Mouse (Mus musculus) urinary bladder, postnatal 4 days (tissue): ENCODE data around the gene Rft1.

Experiments used
- DNase-seq, 2 experiments: peaks; one replicate each; pipeline ENCODE4 v3.0.0; 2021 to 2022; ENCODE audit warnings: low spot score in 2 of 2

Gene Rft1

DNA sequence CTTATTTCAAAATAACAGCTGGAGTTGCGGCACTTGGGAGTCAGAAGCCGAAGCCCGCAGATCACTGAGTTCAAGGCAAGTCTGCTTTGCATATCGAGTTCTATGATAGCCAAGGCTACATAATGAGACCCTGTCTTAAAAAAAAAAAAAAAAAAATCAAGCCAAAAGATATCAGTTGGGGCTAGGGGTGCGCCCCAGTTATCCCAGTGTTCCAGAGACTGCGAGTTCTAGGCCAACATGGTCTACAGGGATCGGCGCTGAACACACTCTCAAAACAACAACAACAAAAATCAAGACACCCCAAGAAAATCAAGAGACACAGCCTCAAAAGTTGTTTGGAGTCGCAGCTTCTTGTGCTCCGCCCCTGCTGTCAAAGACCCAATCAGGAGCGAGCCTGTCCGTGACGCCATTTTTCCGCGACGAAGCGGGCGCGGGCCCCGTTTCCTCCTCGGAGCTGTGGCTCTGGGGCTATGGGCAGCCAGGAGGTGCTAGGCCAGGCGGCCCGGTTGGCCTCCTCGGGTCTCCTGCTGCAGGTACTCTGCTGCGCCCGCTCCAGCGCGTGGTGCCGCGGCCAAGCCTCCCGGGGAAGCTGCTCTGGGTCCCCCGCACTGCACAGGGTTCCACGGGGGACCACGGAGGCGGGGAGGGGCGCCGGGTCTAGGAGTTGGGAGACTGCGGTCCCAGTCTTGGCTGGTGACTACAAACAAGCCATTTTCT is at the start of gene Rft1:
Gene Rft1 (plus strand): TSS at position 418 of the 717 bp plus-strand sequence.
- DNase-seq = peak; percentile 97 to 100

DNA sequence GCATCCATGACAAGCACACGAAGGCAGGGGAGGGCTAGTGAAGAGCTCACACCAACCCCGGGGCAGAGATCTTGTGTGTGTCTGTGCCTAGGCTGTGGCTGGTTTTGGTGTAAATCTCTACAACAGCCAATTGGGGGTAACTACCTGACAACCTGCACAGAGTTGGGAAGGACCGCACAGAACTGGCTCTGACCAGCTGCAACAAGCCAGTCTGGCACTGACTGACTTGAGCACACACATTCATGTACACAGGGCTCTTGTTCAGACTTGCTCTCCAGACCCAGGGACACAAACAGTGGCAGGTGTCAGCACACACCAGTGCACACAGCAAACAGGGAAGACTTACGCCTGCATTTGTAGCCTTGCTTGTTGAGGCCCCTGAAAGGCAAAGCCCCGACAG is 47.3 kb upstream of the Rft1 start:
- no peak for DNase-seq

DNA sequence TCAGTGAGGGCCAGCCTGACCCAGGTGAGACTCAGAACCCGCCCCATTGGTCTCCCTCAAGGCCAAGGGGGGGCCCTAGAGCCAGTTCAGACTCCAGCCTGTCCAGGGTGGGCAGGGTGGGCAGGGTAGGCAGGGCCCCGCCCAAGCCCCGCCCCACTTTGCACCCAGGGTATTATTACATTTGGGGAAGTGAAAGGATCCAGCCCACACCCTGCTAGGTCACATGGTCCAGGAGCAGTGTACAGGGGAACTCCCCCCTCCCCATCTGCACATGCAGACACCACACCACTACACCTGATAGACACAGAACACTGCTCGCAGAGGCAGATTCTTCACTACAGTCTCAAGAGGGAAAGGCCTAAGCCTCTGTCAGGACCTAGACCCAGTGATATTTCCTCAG is 46.5 kb upstream of the Rft1 start:
- no peak for DNase-seq

DNA sequence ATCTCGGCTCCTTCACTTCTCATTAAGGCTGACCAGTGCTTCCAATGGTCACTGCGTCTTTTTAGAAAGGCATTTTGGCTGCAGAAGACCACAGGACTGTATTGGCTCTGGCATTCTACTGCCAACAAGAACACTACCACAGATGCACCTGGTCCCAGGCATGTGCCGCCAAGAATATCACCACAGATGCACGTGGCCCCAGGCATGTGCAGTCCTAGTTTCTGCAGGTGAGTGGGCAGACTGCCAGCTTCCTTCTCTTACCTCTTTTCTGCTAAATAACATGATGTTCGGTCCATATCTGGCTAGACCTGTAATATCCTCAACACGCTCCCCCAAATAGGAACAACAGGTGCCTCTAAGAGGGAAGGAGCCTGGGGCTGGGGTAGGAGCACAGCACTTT is 46.0 kb upstream of the Rft1 start:
- DNase-seq = no peak

DNA sequence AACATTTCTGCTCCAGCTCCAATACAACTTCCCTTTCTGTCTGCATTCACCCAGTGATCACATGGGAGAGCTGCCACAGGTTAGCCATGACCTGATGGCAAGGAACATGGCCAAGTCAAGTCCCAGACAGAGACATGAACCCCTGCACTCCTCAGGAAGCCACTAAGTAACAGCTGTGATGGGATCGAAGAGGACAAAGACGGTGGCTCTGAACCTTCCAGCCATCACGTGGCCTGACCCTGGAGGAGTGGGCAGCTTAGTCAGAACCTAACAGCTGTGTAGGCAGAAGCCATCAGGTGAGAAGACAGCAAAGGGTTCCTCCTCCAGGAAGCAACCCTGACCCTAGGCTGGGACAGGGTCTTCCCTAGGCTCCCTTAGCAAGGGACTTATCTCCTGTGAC is 44.7 kb upstream of the Rft1 start:
- DNase-seq = no peak

DNA sequence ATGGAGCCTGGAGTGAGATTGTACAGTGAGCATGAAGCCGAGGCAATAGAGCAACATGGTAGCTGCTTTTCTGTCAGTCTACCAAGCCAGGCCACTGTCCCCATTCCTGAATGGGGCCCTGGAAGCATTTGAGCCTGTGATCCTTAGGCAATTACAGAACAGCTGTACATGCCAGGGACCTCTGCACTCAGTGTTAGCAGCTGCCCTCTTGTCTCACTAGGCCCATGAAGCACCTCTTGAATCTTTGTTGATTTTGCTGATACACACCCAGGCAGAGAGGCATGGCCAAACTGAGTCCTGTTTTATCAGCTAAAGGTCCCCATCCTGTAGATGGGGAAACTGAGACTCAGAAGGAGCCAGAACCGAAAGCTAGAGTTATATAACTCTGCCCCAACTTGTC is 43.9 kb upstream of the Rft1 start:
- no peak for DNase-seq

DNA sequence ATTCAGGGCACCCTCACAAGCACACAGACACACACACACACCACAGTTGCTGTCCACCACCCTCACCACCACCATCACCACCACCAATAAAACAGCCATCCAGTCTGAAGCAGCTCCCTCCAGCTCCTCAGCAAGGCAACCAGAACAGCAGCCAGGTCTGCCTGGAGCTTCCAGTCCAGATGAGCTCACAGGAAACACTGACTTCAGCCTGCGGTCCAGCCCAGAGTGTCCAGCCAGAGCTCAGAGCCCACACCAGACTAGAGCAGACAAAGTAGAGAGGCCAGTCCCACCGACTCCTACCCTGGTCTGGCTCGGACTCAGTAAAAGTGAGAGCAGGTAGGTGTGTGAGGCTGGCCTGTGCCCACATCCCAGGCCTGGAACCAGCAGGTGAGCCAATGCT is 43.2 kb upstream of the Rft1 start:
- no peak for DNase-seq

DNA sequence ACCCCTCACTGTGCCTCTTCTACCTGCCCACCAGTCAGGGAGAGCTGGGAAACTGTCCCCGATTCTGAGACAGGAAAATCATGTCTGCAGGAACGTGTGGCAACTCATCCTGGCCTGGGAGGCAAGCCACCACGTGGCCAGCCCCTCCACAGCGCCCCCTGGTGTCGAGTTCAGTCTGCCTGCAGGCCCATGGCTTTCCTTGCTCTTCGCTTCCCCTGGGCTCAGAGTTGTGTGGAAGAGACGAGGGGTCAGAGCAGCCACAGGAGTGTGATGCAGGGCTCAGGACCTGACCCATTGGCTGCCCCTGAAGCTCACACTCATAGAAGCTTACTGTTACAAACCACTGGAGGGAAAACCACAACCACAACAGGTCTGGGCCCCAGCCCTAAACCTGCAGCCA is 41.6 kb upstream of the Rft1 start:
- DNase-seq = peak; percentile 72 to 90

DNA sequence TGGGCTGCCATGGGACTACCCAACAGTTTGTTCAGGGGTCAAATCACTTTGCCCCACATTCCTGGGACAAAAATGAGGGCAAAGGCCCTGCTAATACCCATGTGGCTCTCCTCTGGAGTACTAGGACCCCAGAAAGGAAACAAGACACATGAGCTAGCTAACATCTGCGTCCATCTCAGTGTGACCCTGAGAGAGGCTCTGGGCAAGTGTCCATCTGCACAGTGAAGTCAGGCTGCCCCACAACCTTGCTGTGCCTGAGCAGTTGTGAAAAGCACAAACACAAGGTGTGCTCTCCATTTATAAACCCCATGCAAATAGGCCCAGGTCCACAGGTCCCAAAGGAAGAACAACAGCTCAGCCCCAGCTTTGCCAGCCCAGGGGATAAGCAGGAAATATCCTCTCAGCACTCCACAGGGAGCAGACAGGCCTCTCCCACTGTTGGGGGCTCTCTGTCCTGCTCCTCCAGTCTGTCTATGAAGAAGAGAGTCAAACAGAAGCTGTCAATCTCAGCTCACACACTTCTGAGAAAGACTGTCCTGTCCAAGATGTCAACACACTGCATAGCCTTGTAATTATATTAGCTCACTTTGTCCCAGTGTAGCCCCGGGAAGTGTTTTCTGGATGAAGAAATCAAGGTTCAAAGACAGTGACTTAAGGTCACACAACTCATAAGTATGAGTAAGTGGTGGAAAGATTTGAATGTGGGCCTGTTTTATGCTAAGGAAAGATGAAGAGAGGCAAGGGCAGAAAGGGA is 41.0 kb upstream of the Rft1 start:
- DNase-seq = no peak

DNA sequence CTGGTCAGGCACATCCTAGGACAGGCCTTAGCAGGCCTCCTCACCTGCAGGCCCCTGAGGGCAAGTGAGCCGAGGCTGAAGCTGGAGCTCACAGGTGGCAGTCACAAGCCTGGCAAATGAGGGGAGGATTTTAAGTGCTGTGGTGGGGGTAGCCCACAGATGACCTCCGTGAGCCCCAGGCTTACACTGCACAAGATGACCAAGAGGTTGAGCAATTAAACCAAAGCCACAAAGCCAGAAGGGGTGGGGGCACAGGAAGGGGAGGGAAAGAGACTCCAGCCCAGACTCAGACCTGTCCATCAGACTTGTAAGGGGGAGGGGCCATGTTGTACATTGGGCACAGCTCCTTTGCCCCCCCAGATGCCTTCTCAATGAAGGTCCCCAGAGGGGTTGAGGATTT is 37.4 kb upstream of the Rft1 start:
- no peak for DNase-seq

DNA sequence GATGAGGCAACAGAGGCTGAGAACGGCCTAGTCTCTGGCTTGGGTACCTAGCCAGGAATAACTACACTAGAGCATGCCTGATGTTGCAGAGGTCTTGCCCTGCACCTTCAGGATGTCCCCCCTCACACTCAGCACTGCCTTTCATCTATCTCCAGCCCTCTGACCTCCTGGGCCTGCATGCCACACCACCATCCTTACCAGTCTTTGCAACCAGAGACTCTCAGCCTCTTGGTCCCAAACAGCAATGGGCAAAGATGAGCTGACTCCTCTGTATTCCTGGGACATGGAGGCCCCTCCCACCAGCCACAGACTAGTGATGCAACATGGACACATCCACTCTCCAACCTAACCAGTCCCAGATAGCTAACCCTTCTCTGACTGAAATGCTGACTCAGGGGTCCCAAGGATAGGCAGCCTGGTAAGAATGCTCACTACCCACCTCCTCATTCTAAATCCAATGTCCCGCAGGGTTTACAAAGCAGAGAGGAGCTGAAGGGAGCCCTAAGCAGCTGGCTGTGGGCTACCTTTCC is 35.3 kb upstream of the Rft1 start:
- no peak for DNase-seq

DNA sequence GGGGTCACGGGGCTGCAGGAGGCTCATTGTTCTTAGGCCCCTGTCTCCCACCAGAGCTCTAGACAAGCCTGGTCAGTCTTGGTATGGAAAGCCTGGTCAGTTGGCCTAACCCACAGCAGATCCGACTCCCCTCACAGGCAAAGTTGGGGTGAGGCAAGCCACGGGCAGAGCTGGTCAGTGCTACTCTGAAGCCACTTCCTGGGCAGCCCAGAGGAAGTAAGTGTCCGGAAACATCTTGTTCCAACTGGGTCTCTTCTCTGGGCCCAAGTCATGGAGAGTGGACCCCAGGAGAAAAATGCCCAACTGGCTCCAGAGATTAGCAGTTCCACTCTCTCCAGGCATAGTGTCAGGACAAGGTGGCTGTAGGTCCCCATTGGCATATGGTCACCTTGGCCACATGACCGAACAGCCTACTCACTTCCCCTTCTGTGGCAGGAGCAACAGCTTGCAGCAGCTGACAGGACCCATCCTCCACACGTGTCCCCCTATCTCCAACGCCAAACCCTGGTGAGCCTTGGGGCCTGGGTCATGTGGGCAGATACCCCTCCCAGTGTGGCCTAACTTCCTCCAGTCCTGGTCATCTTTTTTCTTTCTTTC is 34.1 kb upstream of the Rft1 start:
- DNase-seq = no peak

DNA sequence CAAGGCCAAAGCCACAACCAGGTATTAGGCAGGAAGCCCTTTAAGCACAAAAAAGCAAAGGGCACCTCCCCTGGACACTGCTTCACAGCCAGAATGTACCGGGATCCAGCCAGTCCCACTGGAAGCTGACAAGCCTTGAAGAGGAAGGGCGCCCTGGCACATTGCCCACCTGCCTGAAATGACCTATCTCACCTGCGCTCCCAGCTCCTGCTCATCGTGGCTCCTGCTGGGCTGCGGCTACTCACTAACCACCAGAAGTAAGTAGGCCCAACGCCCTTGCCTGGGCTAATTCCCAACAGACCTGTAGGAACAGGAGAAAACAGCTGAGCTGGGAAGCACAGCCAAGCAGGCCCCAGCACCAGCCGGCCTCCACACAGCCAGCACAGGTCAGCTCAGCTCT is 32.0 kb upstream of the Rft1 start:
- no peak for DNase-seq

DNA sequence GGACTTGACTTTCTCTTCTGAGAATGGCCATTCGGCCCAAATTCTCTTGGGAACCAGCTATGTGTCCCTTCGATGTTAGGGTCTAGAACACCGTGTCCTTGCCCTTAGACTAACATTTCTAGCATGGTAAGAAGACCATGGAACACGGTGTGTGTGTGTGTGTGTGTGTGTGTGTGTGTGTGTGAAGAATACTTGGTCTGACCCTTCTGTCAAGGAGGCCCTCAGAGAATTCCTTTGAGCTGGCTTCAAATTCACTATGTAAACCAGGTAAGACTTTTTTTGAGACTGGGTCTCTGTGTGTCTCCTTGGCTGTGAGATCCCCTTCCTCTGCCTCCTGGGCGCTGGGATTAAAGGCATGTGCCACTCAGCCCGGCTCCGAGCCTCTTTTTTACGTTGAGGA is 31.6 kb upstream of the Rft1 start:
- DNase-seq = no peak

DNA sequence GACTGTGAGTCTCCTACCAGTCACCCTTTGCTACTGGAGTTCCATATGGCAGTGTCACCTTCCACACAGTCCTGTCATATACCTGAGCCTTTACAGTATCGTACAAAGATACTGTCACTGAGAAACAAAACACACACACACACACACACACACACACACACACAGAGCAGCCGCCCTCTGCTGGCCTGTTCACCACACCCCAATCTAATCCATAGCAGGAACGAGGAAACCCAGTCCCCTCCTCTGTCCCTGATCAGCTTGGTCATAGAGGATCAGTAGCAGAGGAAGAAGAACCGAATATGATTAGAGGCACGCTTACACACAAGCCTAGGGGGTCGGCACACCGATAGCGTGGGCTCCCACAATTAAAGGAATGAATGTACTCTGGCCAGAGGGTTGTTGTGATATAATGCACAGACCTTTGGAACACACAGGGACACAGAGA is 29.9 kb upstream of the Rft1 start:
- DNase-seq = no peak

DNA sequence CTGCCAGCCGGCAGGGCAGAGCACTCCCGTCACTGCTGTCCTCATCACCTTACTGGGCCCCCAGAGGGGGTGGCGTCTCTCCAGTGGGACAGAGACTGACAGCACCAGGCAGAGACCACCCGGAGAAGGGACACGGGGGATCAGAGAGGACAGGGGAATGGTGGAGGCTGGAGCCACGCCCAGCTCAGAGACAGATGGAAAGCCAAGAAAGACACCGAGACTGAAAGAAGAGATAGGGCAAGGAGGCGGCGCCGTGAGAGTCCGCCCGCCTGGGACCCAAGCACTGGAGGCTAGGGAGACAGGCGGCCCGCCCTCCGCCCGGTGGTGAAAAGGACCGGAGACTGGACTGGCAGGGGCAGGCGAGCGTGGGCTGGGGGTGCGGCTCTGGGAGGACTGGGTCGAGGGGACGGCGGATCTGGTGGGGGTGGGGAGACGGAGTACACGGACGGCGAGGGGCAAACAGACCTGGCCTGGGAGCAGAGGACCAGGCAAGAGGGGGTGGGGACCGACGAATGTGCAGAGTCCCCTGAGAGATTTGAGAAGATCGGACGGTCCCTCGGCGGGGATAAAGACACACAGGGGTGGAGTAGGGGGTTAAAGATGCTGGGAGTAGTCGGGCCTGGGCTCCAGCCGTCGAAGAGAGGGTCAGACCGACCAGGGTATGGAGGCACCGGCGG is 28.9 kb upstream of the Rft1 start:
- DNase-seq = peak; percentile 58 to 71

DNA sequence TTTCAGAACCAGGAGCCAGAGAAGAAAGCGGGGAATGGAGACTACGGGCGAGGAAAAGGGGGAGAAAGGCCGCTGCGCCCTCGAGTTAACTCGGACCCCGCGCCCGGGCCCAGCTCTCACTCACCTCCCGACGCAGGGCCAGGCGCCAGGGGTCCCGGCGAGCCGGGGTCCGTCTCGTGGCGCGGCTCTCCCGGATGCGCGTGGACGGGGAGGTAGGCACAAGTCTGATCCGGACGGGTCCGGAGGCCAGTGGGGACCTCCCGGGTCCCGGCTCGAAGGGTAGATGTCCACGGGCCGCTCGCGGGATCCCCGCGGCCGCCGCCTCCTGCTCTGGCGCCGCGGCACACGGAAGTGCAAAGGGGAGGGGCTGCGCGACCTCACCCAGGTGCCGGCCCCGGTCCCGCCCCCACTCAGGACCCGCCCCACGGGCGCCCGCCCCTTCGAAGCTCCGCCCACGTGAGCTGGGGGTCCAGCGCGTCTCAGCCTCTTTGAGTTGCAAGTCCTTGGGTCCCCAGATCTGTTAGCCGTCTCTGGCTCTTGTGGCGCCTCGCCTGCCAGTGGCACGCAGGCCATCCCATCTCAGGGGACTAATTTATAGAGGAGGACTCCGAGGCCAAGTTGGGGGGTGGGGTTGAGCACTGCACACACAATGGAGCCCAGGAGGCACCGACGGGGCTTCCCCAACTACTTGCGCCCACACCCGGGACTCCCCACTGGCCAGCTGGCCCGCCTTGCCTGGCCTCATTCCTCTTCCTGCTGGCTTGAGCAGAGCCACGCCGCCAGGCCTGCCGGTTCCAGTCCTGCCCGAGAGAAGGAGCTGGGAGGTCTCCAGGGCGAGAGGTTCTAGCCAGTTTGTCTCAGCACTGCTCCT is 28.1 kb upstream of the Rft1 start, which contains the start of gene Prkcd:
Gene Prkcd (minus strand): TSS at position 355 of the 871 bp plus-strand sequence.
- peak; percentile 83 to 86 for DNase-seq

DNA sequence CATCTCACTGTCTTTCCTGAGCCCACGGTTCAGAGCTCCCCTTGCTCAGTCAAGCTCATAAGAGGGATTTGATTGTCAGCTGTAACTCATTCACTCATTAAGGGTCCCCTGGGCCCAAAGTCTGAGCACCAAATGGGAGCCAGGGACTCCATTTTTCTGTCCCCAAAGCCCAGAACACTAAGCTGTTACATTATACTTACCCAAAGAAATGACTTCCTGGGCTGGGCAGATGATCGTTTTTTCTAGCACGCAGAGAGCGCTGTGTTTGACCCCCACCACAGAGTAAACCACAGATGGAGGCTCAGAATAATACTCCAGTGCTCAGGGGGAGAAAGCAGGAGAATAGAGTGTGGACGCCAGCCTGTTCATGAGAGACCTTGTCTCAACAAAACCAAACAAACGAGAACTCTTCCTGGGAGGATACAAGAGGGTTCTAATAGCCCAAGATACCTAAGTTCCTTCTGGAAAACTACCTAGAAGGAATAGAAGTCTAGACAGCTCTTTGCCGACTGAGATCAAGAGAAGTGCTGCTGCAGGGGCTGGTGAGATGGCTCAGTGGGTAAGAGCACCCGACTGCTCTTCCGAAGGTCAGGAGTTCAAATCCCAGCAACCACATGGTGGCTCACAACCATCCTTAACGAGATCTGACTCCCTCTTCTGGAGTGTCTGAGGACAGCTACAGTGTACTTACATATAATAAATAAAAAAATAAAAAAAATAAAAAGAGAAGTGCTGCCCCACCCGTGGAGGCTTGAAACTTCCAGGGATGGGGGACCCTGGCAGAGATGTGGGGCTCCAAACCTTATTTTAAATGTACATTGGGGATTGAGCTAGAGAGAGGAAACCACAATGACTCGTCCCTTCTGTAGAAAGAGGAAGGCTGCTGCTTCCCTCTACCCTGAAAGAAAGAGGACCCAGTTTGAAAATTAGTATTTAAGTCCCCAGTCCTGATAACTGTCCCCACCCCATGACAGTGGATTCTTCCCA is 27.1 kb upstream of the Rft1 start:
- no peak for DNase-seq

DNA sequence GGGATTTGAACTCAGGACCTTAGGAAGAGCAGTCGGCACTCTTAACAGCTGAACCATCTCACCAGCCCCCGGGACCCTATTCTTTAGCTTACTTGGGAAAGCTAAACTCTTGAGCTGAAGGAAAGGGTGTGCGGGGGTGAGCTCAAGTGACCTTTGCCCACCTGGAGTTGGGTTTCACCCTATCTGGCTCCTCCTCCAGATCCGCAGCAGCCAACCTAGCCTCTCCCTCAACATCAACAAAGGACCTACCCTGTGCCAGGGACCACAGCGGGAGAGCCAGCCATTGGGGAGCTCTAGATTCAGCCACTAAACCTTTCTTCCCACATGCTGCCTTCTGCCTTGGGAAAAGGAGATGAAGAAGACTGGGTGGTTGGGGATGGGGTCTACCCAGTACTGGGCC is 25.9 kb upstream of the Rft1 start:
- no peak for DNase-seq

DNA sequence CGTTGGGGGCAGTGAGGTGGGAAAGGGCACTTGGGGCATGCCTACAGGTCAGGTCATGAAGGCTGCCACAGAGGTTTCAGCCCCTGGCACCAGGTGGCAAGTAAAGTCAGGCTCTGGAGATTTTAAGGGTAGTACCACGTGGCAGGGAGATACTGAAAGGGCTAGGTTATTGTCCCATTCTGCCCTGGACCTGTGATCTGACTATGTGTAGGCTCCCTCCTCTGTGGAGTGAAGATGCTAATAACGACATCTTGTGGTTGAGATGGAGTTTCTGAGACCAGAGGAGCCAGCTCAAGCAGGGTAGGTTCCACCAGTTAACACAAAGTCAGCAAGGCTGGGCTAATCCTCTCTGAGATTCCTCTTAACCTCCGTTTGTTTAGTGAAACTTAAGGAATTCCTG is 24.3 kb upstream of the Rft1 start:
- no peak for DNase-seq
